Mouse (Mus musculus): ENCODE measurements around the gene Polr3b. TPM values are rescaled to one million over a fixed set of nuclear protein-coding genes. Genes with fewer than 3 reads are reported as not detected.

The Polr3b gene
- polyA plus RNA-seq, 1 experiment = 8.2 TPM

DNA sequence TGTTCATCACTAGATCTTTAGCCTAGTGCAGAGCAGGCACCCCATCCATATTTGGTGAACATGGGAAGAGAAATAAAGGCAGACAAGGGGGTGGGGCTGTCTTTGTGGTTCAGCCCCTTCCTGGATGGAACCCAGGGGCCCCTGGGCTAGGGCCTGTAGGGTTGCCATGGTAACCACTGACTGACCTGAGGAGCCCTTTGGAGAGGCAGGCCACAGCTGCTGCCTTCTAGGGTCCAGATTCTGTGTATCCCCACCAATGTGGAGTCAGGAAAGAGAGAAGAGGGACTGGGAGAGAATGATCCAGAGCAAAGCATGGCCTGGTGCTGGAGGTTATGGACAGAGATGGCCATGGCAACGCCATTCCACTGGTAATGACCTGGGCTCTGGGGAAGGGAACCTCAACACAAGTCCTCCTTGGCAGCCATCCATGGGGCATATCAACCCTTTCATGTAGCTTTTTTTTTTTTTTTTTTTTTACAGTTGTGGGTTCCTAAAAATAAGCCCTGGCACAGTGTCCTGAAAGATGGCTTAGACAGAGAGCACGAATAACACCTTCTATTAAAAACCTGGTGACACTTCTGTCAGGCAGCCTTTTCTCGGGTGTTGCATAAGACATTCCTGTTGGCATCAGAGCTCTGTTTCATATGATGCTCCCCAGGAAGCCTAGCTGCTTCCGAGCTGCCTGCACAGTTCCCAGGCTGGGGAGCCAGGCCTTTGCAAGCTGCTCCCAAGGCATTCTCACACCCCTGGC, 150.5 kb downstream of the Polr3b start:
- no peak overlapping the region for H3K27ac ChIP-seq (replicated peaks; ENCODE audit: low read depth, low read length)
- H3K4me3 ChIP-seq (ENCODE audit: insufficient read depth, low read depth, low read length) = no peak overlapping the region
- 0 out of 2 replicates have a peak, but pooled peaks cover 2% of the 10 kb centered on the region for H3K4me1 ChIP-seq (ENCODE audit: control insufficient read depth, insufficient read depth, insufficient read length, low read length)

DNA sequence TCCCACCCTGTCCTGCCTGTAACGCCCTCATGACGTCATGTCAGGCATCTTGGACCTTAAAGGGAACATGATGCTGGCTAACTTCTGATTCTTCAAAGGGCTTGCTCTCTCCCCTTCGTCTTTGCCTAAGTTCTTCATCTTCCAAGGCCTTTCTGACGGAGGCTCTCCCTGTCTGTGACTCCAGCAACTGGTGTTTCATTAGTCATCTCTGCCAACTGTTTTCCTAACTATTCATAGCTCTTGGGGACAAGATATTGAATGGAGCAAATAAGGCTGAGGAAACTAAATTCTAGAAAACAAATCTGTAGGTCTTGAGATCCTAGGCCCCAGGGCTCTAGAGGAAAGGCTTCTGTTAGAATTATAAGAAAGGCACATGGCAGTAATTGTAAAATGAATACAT, 151.8 kb downstream of the Polr3b start:
- no peak overlapping the region for H3K27ac ChIP-seq (replicated peaks; ENCODE audit: low read depth, low read length)
- H3K4me1 ChIP-seq (ENCODE audit: control insufficient read depth, insufficient read depth, insufficient read length, low read length) = 0 out of 2 replicates have a peak, but pooled peaks cover 2% of the 10 kb centered on the region
- no peak overlapping the region for H3K4me3 ChIP-seq (ENCODE audit: insufficient read depth, low read depth, low read length)

DNA sequence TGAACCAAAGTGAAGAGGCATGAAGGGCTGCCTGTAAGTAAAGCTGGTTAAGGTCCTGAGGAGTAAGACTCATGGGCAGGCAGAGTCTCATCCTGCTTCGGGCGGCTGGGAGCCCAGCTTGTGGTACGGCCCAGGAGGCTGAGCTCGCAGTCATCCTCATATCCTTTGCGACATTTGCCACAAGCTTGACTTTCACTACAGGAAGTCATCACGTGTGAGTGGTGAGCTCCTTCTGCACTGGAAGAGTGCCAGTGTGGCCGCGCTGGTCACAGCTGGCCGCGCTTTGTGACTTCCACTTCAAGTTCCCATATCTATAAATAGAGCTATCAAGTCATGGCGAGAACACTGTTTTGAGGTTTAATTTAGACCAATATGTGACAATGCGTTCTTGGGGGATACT, 152.5 kb downstream of the Polr3b start:
- no peak overlapping the region for H3K4me3 ChIP-seq (ENCODE audit: insufficient read depth, low read depth, low read length)
- H3K4me1 ChIP-seq (ENCODE audit: control insufficient read depth, insufficient read depth, insufficient read length, low read length) = 0 out of 2 replicates have a peak, but pooled peaks cover 2% of the 10 kb centered on the region
- H3K27ac ChIP-seq (replicated peaks; ENCODE audit: low read depth, low read length) = no peak overlapping the region

Other genes starting within 250 kb of the Polr3b start
- 2.7 and 4.0 TPM in 2 replicates for gene Nuak1, start 181.7 kb upstream of the Polr3b start, polyA plus RNA-seq (2012; ENCODE audit: insufficient read depth, insufficient read length, missing spikeins)
- gene Ckap4, start 88.2 kb upstream of the Polr3b start, polyA plus RNA-seq (2012; ENCODE audit: insufficient read depth, insufficient read length, missing spikeins) = 2.9 TPM in 2 replicates
- 8.9 and 11.0 TPM in 2 replicates for gene Tcp11l2, start 45.7 kb upstream of the Polr3b start, polyA plus RNA-seq (2012; ENCODE audit: insufficient read depth, insufficient read length, missing spikeins)
- 0.32 TPM in 1 of 2 replicates, not detected in the other for gene Rfx4, start 133.8 kb downstream of the Polr3b start, polyA plus RNA-seq (2012; ENCODE audit: insufficient read depth, insufficient read length, missing spikeins)

Measured in brown adipose tissue, adult 24 weeks (tissue).